Mouse (Mus musculus): ENCODE data around the gene Slc52a3. TPM values are rescaled to one million over a fixed set of nuclear protein-coding genes. Genes with fewer than 3 reads are reported as not detected.

The Slc52a3 gene
- total and polyA plus RNA-seq, 3 experiments = 14.8 to 17.0 TPM; not detected in 1

DNA sequence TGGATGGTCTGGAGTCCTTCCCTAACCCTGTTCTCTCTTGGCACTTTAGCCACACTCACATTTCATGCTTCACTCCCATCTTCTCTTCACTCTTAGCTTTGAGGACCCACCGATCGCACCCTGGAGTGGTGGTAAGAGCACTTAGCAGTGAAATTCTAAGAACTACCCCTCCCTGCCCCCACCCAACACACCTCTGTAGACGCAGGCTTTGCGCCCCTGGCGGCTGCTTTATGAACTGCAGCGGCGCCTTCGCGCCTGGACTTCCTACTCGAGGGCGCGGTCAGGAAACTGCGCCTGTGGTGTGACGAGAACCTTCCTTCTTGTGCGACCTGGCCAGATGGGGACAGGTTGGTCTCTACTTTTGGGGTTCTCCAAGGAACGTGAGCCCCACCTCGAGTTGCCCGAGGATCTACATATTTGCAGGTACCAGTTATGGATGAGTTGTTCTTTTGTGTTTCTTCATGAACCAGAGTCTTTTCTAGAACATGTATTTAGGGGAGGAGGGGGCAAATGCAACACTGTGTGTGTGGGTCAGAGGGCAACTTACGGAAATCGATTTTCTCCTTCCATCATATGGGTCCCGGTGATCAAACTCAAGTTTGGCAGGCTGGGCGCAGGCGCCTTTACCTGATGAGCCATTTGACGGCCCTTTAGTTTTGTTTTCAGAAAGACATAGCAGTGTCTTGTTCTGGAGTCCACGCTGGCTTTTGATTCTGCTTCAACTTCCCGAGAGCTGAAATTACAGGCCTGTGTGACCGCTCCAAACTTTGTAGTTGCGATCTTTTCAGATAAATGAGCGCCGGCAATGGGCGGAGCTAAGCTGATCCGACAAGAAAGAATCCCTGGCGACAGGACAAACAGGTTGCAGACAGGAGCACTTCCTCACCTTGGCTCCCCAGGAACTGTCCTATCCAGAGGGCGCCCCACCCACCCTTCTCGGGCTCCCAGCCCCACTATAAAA is at the start of gene Slc52a3 (continued):
- TF ChIP-seq MYB (IDR thresholded peaks at IDR 0.05; ENCODE audit: low read depth, low read length) (no peak), CHD1 (IDR thresholded peaks at IDR 0.05; ENCODE audit: low read depth, low read length) (no peak), NRF1 (IDR thresholded peaks at IDR 0.05; ENCODE audit: insufficient read depth, low read depth, low read length, poor library complexity, severe bottlenecking) (peak; percentile 32; the same call in 1 of the 2 replicates), EP300 (IDR thresholded peaks at IDR 0.05; ENCODE audit: low read depth in 1 of 2, low read length in 2 of 2) (peak in 1 of 2 experiments; percentile 54; a peak in 2 of 4 replicates), E2F4 (IDR thresholded peaks at IDR 0.05; ENCODE audit: borderline replicate concordance, low read depth, low read length) (no peak), TBP (IDR thresholded peaks at IDR 0.05; ENCODE audit: low read depth, low read length) (0 out of 2 replicates have a peak, but pooled peaks have one; percentile 28)

DNA sequence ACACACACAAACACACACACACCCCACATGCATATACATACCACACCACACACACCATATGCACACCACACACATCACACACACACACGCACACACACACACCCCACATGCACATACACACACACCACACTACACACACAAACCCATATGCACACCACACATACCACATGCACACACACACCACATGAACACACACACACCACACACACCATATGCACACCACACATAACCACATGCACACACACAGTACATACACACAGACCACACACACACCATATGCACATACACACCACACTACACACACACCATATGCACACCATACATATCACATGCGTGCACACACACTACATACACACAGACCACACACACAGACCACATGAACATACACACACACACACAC is 48.7 kb upstream of the Slc52a3 start:
- H3K4me3 ChIP-seq (ENCODE audit: control insufficient read depth in 1 of 2, insufficient read depth in 1 of 2, low read depth in 2 of 2, low read length in 2 of 2) = no peak overlapping the region
- TF ChIP-seq POLR2AphosphoS5 (IDR thresholded peaks at IDR 0.05; ENCODE audit: borderline replicate concordance, low read depth, low read length) (peak; percentile 85; the same call in 1 of the 2 replicates), GABPA (IDR thresholded peaks at IDR 0.05; ENCODE audit: low read depth, low read length) (no peak), CHD1 (IDR thresholded peaks at IDR 0.05; ENCODE audit: low read depth, low read length) (no peak), ETS1 (IDR thresholded peaks at IDR 0.05; ENCODE audit: low read depth, low read length) (no peak), MYC (IDR thresholded peaks at IDR 0.05; ENCODE audit: low read depth, low read length) (no peak)
- DNase-seq (ENCODE audit: low read depth, low spot score) = no peak
- no peaks in the 10 kb centered on the region for H3K27me3 ChIP-seq (ENCODE audit: control insufficient read depth in 1 of 2, insufficient read depth in 2 of 2, low read length in 2 of 2)
- no peaks in the 10 kb centered on the region for H3K36me3 ChIP-seq (ENCODE audit: control insufficient read depth in 1 of 2, insufficient read depth in 2 of 2, low read length in 2 of 2)
- no peak overlapping the region for H3K27ac ChIP-seq (ENCODE audit: control insufficient read depth, low read depth, low read length)
- no peak overlapping the region for H3K9ac ChIP-seq (ENCODE audit: control insufficient read depth, low read depth, low read length, poor library complexity, severe bottlenecking)
- no peaks in the 10 kb centered on the region for H3K9me3 ChIP-seq (replicated peaks; ENCODE audit: insufficient read depth, low read length)
- H3K4me1 ChIP-seq (ENCODE audit: control insufficient read depth in 1 of 2, insufficient read depth in 2 of 2, low read length in 2 of 2) = no peaks in the 10 kb centered on the region
- no peaks in the 10 kb centered on the region for H3K79me2 ChIP-seq (ENCODE audit: control insufficient read depth, insufficient read depth, low read length, poor library complexity)

DNA sequence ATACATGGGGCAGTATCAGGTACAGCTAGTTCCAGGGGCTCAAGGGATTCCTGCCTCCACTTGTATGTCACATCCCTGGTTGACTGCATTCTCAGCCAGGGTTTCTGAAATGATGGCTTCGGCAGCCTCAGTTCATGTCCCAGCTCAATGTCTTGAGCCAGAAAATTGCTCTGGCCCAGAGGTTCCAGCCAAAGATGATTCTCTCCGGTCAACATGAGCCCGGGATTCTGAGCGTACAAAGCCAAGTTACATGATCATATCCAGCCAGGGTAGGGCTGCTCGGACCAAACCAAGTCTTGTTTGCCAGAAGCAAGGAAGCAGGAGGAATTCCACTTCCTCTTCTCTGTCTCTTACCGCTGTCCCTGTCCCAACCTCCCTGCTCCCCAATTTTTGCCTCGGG is 48.0 kb upstream of the Slc52a3 start:
- H3K36me3 ChIP-seq (ENCODE audit: control insufficient read depth in 1 of 2, insufficient read depth in 2 of 2, low read length in 2 of 2) = no peaks in the 10 kb centered on the region
- no peak overlapping the region for H3K4me3 ChIP-seq (ENCODE audit: control insufficient read depth in 1 of 2, insufficient read depth in 1 of 2, low read depth in 2 of 2, low read length in 2 of 2)
- H3K9ac ChIP-seq (ENCODE audit: control insufficient read depth, low read depth, low read length, poor library complexity, severe bottlenecking) = no peak overlapping the region
- H3K79me2 ChIP-seq (ENCODE audit: control insufficient read depth, insufficient read depth, low read length, poor library complexity) = no peaks in the 10 kb centered on the region
- no peaks in the 10 kb centered on the region for H3K27me3 ChIP-seq (ENCODE audit: control insufficient read depth in 1 of 2, insufficient read depth in 2 of 2, low read length in 2 of 2)
- no peak overlapping the region for H3K27ac ChIP-seq (ENCODE audit: control insufficient read depth, low read depth, low read length)
- DNase-seq (ENCODE audit: low read depth, low spot score) = no peak
- H3K4me1 ChIP-seq (ENCODE audit: control insufficient read depth in 1 of 2, insufficient read depth in 2 of 2, low read length in 2 of 2) = no peaks in the 10 kb centered on the region
- H3K9me3 ChIP-seq (replicated peaks; ENCODE audit: insufficient read depth, low read length) = no peaks in the 10 kb centered on the region
- TF ChIP-seq BHLHE40 (IDR thresholded peaks at IDR 0.05; ENCODE audit: borderline replicate concordance, low read depth, low read length) = no peak
- TF ChIP-seq MAX (IDR thresholded peaks at IDR 0.05; ENCODE audit: low read length) = no peak
- TF ChIP-seq MYB (IDR thresholded peaks at IDR 0.05; ENCODE audit: low read depth, low read length) = no peak
- no peak for TF ChIP-seq SMC3 (IDR thresholded peaks at IDR 0.05; ENCODE audit: low read depth, low read length)
- TF ChIP-seq TBP (IDR thresholded peaks at IDR 0.05; ENCODE audit: low read depth, low read length) = no peak
- no peak for TF ChIP-seq NRF1 (IDR thresholded peaks at IDR 0.05; ENCODE audit: insufficient read depth, low read depth, low read length, poor library complexity, severe bottlenecking)
